Mouse (Mus musculus): Measurements from ENCODE around the gene Olfml3. TPM values are rescaled to one million over a fixed set of nuclear protein-coding genes. Genes with fewer than 3 reads are reported as not detected.

The Olfml3 gene
- polyA plus RNA-seq, 1 experiment from 2014 or later = 3.3 TPM

- Histone ChIP-seq H3K4me2 (replicated peaks) (peak overlapping the region; percentile 49), H3K4me3 (replicated peaks) (peak overlapping the region; percentile 17; the same call in 1 of the 2 replicates), H3K27me3 (peaks cover 6% of the 10 kb centered on the region; the same call in 1 of the 2 replicates), H3K4me1 (replicated peaks) (peaks cover 57% of the 10 kb centered on the region), H3K36me3 (peaks cover 3% of the 10 kb centered on the region; the same call in 1 of the 2 replicates), H3K9me3 (no peaks in the 10 kb centered on the region), H3K9ac (replicated peaks) (peak overlapping the region; percentile 52; the same call in 1 of the 2 replicates), H3K27ac (peak overlapping the region; percentile 80)
- WGBS = 56% methylated on average over 16 of the region's 16 CpGs
- no peak for ATAC-seq
Measured at GRCm38 (mm10) chr3:103737061-103737754, 593 bp downstream of the Olfml3 start.

- Histone ChIP-seq H3K36me3 (no peaks in the 10 kb centered on the region), H3K9me3 (no peaks in the 10 kb centered on the region), H3K4me3 (replicated peaks) (no peak overlapping the region), H3K4me1 (replicated peaks) (peaks cover 57% of the 10 kb centered on the region), H3K9ac (replicated peaks) (no peak overlapping the region), H3K4me2 (replicated peaks) (no peak overlapping the region), H3K27ac (no peak overlapping the region), H3K27me3 (peaks cover 6% of the 10 kb centered on the region; the same call in 1 of the 2 replicates)
- 79% methylated on average over 28 of the region's 28 CpGs for WGBS
- no peak for ATAC-seq
Measured at GRCm38 (mm10) chr3:103735776-103736600, 1.8 kb downstream of the Olfml3 start.

GRCm38 (mm10) chr3:103734696-103735519 lies 2.9 kb downstream of the Olfml3 start:
- Histone ChIP-seq H3K36me3 (no peaks in the 10 kb centered on the region), H3K9ac (replicated peaks) (0 out of 2 replicates have a peak overlapping the region, but pooled peaks have one; percentile 58), H3K4me2 (replicated peaks) (peak overlapping the region; percentile 51; the same call in 1 of the 2 replicates), H3K4me1 (replicated peaks) (peaks cover 57% of the 10 kb centered on the region), H3K4me3 (replicated peaks) (no peak overlapping the region), H3K9me3 (no peaks in the 10 kb centered on the region), H3K27me3 (peaks cover 6% of the 10 kb centered on the region; the same call in 1 of the 2 replicates), H3K27ac (peak overlapping the region; percentile 67; the same call in 1 of the 2 replicates)
- 7% methylated on average over 11 of the region's 11 CpGs for WGBS
- no peak for ATAC-seq

GRCm38 (mm10) chr3:103733799-103734695 lies 3.8 kb downstream of the Olfml3 start:
- peak; percentile 87 for ATAC-seq
- Histone ChIP-seq H3K4me2 (replicated peaks) (peak overlapping the region; percentile 51), H3K9me3 (no peaks in the 10 kb centered on the region), H3K4me1 (replicated peaks) (peaks cover 57% of the 10 kb centered on the region), H3K9ac (replicated peaks) (peak overlapping the region; percentile 58), H3K27ac (peak overlapping the region; percentile 67), H3K4me3 (replicated peaks) (peak overlapping the region; percentile 25; the same call in 1 of the 2 replicates), H3K27me3 (peaks cover 6% of the 10 kb centered on the region; the same call in 1 of the 2 replicates), H3K36me3 (no peaks in the 10 kb centered on the region)
- WGBS = 4% methylated on average over 19 of the region's 19 CpGs

GRCm38 (mm10) chr3:103733176-103733575 lies 4.6 kb downstream of the Olfml3 start:
- 27% methylated on average over 2 of the region's 2 CpGs for WGBS
- Histone ChIP-seq H3K4me3 (replicated peaks) (no peak overlapping the region), H3K27ac (no peak overlapping the region), H3K9me3 (no peaks in the 10 kb centered on the region), H3K36me3 (no peaks in the 10 kb centered on the region), H3K9ac (replicated peaks) (no peak overlapping the region), H3K4me2 (replicated peaks) (no peak overlapping the region), H3K27me3 (peaks cover 6% of the 10 kb centered on the region; the same call in 1 of the 2 replicates), H3K4me1 (replicated peaks) (peaks cover 53% of the 10 kb centered on the region)
- ATAC-seq = no peak

- WGBS = 91% methylated on average over 3 of the region's 3 CpGs
- Histone ChIP-seq H3K27ac (no peak overlapping the region), H3K4me3 (replicated peaks) (no peak overlapping the region), H3K4me1 (replicated peaks) (peaks cover 43% of the 10 kb centered on the region), H3K9me3 (no peaks in the 10 kb centered on the region), H3K9ac (replicated peaks) (no peak overlapping the region), H3K27me3 (peaks cover 6% of the 10 kb centered on the region; the same call in 1 of the 2 replicates), H3K36me3 (no peaks in the 10 kb centered on the region), H3K4me2 (replicated peaks) (no peak overlapping the region)
- no peak for ATAC-seq
Measured at GRCm38 (mm10) chr3:103732116-103732515, 5.7 kb downstream of the Olfml3 start.

GRCm38 (mm10) chr3:103729850-103730249 lies 8.0 kb downstream of the Olfml3 start:
- 89% methylated on average over 9 of the region's 9 CpGs for WGBS
- Histone ChIP-seq H3K9ac (replicated peaks) (no peak overlapping the region), H3K4me1 (replicated peaks) (peaks cover 23% of the 10 kb centered on the region), H3K4me2 (replicated peaks) (no peak overlapping the region), H3K36me3 (no peaks in the 10 kb centered on the region), H3K4me3 (replicated peaks) (no peak overlapping the region), H3K27ac (no peak overlapping the region), H3K27me3 (peaks cover 6% of the 10 kb centered on the region; the same call in 1 of the 2 replicates), H3K9me3 (no peaks in the 10 kb centered on the region)
- ATAC-seq = no peak

- H3K4me2 ChIP-seq (replicated peaks) = no peak overlapping the region
- H3K4me1 ChIP-seq (replicated peaks) = peaks cover 3% of the 10 kb centered on the region; the same call in 1 of the 2 replicates
- no peak overlapping the region for H3K4me3 ChIP-seq (replicated peaks)
- no peak for ATAC-seq
- WGBS = 55% methylated on average over 2 of the region's 2 CpGs
- no peaks in the 10 kb centered on the region for H3K9me3 ChIP-seq
- H3K36me3 ChIP-seq = no peaks in the 10 kb centered on the region
- no peak overlapping the region for H3K27ac ChIP-seq
- 0 out of 2 replicates have a peak, but pooled peaks cover 3% of the 10 kb centered on the region for H3K27me3 ChIP-seq
- no peak overlapping the region for H3K9ac ChIP-seq (replicated peaks)
Measured at GRCm38 (mm10) chr3:103727813-103728326, 9.9 kb downstream of the Olfml3 start.

- WGBS = 52% methylated on average over 3 of the region's 3 CpGs
- H3K36me3 ChIP-seq = no peaks in the 10 kb centered on the region
- H3K27me3 ChIP-seq = no peaks in the 10 kb centered on the region
- H3K4me1 ChIP-seq (replicated peaks) = no peaks in the 10 kb centered on the region
- no peaks in the 10 kb centered on the region for H3K9me3 ChIP-seq
- H3K4me2 ChIP-seq (replicated peaks) = no peak overlapping the region
- no peak for ATAC-seq
- no peak overlapping the region for H3K27ac ChIP-seq
- no peak overlapping the region for H3K4me3 ChIP-seq (replicated peaks)
- no peak overlapping the region for H3K9ac ChIP-seq (replicated peaks)
Measured at GRCm38 (mm10) chr3:103726642-103727041, 11.2 kb downstream of the Olfml3 start.

GRCm38 (mm10) chr3:103724137-103724536 lies 13.7 kb downstream of the Olfml3 start:
- no peaks in the 10 kb centered on the region for H3K27me3 ChIP-seq
- ATAC-seq = no peak
- no peak overlapping the region for H3K9ac ChIP-seq (replicated peaks)
- no peak overlapping the region for H3K27ac ChIP-seq
- H3K9me3 ChIP-seq = no peaks in the 10 kb centered on the region
- no peaks in the 10 kb centered on the region for H3K36me3 ChIP-seq
- 71% methylated on average over 3 of the region's 3 CpGs for WGBS
- no peak overlapping the region for H3K4me3 ChIP-seq (replicated peaks)
- H3K4me2 ChIP-seq (replicated peaks) = no peak overlapping the region
- 0 out of 2 replicates have a peak, but pooled peaks cover 4% of the 10 kb centered on the region for H3K4me1 ChIP-seq (replicated peaks)
